Mouse (Mus musculus): ENCODE measurements around the gene Wnt6. TPM values are rescaled to one million over a fixed set of nuclear protein-coding genes. Genes with fewer than 3 reads are reported as not detected.

Wnt6 gene
- total RNA-seq (2014; fragmentation: Nextera tagmentation) (not detected in 2 replicates), total RNA-seq (2017) (0.21 and 1.2 TPM in 2 replicates)

DNA sequence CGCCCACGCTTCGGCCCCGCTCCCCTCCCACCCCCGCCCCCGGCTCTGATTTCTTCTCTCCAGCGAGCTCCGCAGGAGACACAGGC is at the start of gene Wnt6:
Gene Wnt6 (plus strand): TSS at position 48 of the 86 bp plus-strand sequence.
- ATAC-seq (replicated peaks; ENCODE audit: poor library complexity, severe bottlenecking) = no peak

DNA sequence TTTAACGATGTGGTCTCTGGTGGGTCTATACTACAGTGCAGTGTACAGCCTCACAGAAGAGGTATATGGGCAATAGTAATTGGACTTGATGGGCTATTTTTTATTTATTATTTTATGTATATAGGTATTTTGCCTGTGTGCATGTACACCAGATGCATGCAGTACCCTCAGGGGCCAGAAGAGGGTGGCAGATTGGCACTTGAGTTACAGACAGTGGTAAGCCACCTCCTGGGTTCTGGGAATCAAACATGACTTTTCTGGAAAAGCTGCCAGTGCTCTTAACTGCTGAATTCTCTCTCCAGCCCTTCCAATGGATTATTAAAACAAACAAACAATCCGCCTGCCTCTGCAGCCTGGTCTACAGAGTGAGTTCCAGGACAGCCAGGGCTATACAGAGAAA is 47.9 kb upstream of the Wnt6 start:
- peak; percentile 40 for ATAC-seq (replicated peaks; ENCODE audit: poor library complexity, severe bottlenecking)

DNA sequence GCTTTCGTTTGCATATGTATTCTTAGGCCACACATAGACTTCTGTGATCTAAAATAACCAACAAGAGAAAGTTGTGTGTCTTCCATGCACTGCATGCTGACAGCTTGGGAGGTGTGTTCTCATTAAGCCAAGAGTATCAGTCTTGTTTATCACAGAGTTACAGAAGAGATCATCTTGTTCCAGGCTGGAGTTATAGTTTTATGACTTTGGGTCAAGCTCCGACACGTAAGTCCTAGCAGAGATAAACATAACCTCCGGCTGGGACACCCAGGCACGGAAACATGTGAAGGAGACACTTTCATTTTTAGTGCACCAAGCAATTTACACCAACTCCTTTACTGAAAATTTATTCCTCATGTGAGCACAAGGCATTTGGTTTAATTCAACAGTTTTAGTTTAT is 45.6 kb upstream of the Wnt6 start:
- no peak for ATAC-seq (replicated peaks; ENCODE audit: poor library complexity, severe bottlenecking)

DNA sequence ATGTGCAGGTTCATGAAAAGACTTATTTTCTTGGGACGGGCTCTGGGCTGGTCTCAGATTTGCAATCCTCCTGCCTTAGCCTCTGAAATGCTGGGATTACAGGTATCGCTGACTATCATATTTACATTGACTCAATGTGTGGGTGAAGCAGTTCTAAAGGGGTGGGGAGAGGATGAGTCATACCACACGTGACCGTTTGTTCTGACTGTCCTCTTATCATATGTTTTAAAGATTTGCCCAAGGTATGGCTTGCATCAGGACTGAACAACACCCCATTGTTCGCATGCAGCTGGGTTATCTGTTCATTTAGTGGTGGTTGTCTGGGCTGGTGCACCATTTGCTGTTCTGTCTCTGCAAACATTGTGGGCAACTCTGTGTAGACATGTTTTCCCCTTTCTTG is 45.0 kb upstream of the Wnt6 start:
- no peak for ATAC-seq (replicated peaks; ENCODE audit: poor library complexity, severe bottlenecking)

DNA sequence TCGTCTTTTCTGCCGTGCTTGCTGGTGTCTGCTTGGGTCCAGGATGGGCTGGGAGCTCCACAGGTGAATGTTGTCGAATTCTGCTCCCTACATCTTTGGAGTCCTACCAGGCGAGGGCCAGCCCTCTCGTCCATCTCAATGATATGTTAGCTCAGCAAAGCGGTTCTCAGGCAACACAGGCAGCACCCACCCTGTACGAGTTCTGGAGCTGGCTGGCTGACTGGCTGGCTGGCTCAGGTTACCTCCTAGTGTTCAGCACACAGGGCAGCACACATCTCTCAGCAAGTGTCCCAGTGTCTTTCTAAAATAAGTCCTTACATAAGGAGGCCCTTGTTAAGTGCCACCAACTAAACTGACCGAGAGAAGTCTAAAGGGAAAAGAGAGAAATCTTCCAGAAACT is 43.2 kb upstream of the Wnt6 start:
- no peak for ATAC-seq (replicated peaks; ENCODE audit: poor library complexity, severe bottlenecking)

DNA sequence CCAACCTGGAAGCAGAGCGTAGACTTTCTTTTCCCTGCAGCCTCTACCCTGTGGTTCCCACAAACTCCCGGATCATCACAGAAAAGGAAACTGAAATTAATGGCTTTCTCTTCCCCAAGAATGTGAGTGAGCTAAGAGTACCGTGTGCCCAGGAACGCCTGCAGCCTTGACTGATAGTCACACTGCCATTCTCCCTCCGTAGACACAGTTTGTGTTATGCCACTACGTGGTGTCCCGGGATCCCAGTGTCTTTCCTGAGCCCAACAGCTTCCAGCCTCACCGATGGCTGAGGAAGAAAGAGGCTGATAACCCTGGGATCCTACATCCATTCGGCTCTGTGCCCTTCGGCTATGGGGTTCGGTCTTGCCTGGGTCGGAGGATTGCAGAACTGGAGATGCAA is 34.7 kb upstream of the Wnt6 start:
- no peak for ATAC-seq (replicated peaks; ENCODE audit: poor library complexity, severe bottlenecking)

DNA sequence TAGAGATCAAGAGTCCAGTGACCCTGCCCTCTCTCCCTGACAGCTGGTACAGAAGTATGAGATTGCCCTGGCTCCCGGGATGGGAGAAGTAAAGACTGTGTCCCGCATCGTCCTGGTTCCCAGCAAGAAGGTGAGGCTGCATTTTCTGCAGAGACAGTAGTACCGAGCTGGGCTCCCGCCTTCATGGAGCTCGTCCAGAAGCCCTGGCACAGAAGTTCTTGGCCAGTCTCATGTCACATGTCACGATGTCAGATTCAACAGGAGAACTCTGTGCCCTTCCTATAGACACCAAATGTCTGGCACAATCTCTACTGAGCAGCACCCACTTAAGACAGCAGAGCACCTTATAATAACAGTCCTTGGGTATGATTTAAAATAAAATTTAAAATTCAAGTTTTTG is 34.2 kb upstream of the Wnt6 start:
- ATAC-seq (replicated peaks; ENCODE audit: poor library complexity, severe bottlenecking) = no peak

DNA sequence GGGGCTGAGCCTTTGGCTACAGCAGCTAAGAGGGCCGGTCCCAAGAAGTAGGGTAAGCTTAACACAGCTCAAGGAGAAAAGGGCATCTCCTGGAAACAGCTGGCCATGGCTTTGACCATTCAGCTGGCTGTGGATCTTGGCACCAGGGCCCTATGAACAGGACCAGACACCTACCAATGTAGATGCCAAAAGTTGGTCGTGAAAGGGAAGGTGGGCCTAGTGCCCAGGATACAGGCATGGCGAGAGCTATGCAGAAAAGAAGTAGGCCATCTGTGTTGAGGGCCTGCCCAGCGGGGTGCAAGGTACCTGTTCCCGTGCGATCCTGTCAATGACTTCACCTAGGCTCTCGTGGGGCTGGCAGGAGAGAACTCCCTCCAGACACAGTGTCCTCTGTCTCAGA is 30.8 kb upstream of the Wnt6 start:
- no peak for ATAC-seq (replicated peaks; ENCODE audit: poor library complexity, severe bottlenecking)

DNA sequence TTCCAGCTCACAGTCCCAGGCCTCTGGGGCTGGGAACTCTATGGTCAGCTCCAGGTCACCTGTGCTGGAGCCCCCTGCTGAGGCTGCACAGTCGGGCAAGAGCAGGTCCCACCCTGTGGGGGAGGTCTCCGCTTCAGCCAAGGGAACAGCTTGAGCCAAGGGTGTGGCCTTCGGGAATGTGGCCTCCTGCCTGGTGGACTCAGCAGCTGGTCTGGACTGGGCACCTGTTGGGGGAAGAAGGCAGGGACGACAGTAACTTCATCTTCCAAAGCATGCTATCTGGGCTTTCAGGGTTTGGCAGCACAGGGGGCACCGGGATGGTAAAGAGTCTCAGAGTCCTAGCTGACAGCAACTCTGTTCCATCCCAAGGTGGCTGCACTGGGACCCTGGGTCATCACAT is 24.4 kb upstream of the Wnt6 start:
- ATAC-seq (replicated peaks; ENCODE audit: poor library complexity, severe bottlenecking) = no peak

DNA sequence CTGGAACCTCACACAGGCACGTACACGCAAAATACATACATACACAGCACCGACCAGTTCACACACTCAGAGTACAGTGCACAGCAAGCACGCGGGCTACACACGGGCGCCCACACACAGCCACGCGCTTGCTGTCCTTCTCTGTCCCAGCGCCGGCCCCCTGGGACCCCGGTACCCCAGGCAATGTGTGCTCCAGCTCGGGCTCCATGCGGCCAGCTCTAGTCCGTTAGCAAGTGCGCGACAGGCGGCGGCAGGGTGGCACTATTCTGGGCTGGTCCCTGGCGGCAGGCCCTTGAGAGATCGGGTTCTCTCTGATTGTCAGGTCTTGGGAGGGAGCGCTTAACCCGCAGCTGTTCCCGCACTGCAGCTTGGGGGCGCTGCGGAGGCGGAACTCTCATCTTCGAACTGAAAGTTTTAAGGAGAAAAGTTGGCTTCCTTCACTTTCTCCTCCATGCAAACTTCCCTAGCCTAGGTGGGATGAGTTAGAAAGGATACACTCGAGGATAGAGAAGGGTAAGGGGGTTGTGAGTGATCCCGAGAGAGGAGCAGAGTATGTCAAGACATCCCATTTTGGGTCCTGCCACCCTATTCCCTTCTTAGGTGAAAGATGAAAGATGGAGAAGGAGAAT is 22.9 kb upstream of the Wnt6 start, which contains the start of gene Prkag3:
Gene Prkag3 (minus strand): TSS at position 579 of the 629 bp plus-strand sequence.
- peak; percentile 83 for ATAC-seq (replicated peaks; ENCODE audit: poor library complexity, severe bottlenecking)

DNA sequence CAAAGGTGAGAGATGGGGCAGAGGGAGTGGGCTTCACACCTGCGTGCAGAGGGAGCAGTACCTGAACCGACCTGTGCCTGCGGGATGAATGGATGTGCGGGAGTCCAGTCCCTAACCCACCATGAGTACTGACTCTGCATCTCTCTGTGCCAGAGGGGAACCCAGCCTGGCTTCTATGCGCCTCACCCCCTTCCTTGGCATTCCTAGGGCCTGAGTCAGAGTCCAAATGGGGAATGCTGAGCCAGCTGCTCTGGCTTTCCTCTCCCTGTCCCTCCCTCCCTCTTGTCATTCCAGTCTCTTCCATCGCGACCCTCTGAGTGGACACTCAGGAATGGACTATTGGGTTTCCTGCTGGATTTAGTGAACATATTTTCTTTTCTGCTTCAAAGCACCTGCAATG is 22.4 kb upstream of the Wnt6 start:
- no peak for ATAC-seq (replicated peaks; ENCODE audit: poor library complexity, severe bottlenecking)

DNA sequence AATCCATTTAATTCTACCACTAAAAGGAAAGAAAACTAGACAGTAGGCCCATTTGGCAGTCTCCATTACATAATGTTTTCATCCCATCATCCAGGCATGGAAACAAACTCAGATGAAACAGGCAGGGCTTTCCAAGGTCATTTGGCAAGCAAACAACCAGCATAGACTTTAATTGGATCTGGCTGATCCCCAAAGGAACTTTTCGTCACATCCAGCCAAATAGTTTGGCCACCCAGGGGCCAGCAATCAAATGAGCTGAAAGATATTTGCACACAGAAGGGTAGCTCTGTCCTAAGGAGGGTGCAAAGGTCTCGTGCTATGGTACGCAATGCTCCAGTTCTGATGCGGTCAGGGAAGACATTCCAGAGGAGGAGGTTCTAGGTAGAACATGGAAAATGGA is 21.0 kb upstream of the Wnt6 start:
- no peak for ATAC-seq (replicated peaks; ENCODE audit: poor library complexity, severe bottlenecking)

DNA sequence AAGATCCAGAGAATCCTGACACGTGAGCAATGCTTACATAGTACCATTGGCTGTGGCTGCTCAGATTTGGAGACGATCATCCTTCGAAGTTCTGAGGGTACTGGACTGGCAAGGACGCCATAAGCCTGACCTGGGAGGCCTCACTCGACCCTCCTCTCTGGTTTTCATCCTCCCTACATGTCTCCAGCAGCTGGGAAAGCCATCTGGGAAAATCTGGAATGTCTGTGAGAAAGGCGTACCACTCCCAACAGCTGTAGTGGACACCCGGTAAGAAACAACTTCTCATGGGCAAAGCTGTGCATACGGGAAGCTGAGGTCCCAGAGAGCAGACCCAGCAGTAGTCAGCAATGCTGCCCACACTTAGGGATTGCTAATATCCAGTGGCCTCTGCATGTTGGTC is 19.5 kb upstream of the Wnt6 start:
- no peak for ATAC-seq (replicated peaks; ENCODE audit: poor library complexity, severe bottlenecking)

DNA sequence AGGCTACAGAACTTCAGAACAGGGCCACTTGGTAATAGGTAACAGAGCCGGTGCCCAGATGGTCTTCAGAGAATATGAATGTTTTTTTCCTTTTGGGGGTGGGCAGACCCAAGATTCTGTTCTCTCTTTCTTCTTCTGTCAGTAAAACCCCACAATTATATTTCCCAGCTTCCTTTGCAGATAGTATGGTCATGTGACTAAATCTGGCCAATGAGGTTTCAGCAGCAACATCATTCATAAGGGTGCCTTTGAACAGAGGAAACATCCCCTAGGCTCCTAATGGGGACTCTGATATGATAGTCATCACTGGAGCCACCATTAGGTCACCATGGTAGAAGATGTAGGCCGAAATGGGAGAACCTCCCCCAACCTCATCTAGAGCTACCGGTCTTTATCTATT is 18.9 kb upstream of the Wnt6 start:
- no peak for ATAC-seq (replicated peaks; ENCODE audit: poor library complexity, severe bottlenecking)

DNA sequence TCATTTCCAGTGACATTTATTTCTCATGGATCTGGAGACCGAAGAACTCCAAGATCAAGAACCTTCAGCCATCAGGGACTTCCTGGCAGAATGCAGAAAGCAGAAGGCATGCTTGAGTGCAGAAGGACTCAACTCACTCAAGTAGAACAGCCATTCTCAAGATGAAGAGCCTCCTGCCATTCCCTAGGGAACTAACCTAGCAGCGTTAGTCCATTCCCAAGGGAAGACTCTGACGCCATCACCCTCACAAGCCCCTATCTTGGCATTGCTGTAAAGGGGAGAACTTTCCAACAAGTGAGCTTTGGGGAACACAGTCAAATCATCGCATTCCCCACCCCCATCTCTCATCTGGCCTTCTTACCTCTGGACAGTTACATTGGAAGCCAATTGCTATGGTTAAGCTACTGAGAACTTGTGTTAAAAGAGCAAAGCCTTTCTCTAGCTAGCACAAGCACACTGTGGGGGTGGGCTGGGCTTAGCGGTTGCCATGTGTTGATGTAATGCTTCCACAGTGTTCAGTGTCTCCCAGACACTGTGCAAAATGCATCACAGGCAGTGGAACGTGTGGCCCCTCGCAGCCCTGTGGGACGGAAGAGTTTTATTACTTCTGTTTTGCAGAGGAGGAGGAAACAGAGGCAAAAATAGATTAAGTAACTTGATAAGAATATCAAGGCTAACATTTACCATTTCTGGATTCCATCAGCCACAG is 18.3 kb upstream of the Wnt6 start:
- ATAC-seq (replicated peaks; ENCODE audit: poor library complexity, severe bottlenecking) = no peak

DNA sequence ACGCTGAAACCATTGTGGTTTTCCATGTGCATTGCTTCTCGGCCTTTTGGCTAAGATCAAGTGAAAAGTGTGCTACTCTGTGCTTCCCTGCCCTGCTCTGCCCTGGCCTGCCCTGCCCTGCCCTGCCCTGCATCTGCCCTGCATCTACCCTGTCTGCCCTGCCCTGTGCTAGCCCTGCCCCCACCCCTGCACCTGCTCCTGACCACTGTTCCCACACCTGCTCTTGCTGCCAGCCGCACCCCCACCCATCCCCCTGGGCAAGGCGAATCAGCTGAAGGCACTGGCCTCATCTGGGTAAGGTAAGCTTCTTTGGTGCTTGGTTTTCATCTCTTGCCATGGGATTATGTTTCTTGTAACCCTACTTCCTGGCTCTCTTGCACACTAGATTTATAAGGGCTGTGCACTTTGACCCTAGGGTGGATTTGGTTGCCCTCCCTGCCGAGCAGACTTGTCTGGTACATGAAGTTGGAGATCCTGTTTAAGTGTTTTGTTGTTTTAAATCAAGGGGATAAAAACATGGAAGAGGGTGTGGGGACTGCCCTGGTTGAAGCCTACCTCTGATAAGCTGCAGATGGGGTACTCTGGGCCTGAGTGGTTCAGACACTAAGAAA is 17.4 kb upstream of the Wnt6 start:
- ATAC-seq (replicated peaks; ENCODE audit: poor library complexity, severe bottlenecking) = no peak

DNA sequence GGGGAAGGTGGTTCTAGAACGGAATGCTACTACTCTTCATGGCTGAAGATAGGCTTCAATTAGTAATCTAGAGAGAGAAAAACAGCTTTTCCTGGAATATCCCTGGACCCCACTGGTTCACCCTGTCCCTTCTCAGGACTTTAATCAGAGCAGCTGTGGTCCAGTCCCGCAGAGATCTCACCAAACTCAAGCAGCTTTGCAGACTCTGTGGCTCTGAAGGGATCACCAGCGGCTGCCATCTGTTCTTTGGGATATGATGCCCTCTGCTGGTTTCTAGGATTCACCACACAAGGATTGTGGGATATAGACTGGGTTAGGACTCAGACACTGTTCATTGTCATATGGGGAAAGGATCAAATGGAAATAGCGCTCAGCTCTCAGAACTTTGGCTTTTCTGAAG is 11.9 kb upstream of the Wnt6 start:
- peak; percentile 40; the same call in 1 of the 2 replicates for ATAC-seq (replicated peaks; ENCODE audit: poor library complexity, severe bottlenecking)

DNA sequence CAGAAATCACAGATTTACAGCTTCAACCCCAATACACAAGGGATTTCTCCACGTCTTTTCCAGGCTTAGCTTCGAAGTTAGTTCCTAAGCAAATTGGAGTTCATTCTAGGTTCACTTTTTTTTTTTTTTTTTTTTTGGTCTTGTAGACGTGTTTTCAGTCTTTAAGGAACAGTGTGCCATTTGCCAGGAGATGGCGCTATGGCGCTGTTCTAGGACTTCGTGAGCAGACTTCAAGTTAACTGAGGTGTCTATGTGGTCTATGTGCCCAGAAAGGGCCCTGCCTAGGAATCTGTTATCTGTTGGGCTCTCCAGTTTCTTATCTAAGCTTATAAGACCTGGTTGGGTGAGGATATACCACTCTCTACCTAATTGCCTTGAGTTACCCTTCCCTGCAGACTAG is 8.6 kb upstream of the Wnt6 start:
- ATAC-seq (replicated peaks; ENCODE audit: poor library complexity, severe bottlenecking) = peak; percentile 86

DNA sequence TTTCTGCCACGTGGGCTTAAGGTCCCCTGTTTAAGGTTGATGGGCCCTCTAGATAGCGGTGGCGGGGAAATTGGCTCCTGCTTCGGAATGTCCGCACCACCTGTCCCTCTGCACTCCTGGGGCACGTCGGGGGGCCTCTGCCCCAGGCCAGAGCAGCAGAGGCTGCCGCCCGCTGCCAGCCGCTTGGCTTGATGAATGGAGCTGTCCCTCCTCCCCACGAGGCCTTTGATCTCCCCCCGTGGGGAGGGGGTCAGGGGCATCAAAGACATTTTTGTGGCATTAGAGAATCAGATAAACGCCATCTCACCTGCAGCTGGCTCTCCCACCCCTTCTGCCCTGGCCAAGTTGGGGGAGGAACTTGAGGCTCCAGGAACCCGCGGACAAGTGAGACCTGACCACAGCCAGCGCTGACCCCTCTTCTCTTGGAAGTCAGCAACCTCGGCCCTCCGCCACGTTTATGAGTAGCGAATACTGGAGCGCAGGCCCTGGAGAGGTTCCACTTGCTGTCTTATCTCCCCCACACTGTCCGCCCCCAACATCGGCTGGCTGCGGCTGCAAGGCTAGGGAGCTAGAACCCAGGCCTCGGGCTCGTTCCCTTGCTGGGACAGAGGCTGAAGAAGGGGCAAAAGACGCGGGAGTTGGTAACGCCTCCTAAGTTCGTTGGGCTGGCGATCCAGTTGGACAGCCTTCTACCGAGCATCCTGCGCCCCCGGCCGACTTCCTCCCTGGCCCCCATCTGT is 795 bp upstream of the Wnt6 start:
- ATAC-seq (replicated peaks; ENCODE audit: poor library complexity, severe bottlenecking) = no peak

DNA sequence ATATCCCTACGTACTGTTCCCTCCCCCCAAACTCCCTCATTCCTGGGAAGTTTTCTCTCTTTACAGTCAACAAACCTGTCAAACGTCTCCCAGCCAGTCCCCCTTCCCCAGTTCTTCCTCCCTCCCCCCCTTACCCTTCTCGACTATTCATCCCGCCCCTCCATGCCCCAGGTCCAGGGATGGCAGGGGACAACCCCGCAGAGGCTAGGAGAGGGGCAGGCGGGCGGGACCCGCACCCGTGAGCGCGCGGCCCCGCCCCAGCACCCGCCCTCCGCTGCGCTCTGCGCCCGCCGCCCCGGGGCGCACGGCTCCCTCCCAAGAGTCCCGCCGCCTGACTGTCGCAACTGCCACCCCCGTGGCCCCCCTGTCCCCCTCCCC is 236 bp upstream of the Wnt6 start:
- no peak for ATAC-seq (replicated peaks; ENCODE audit: poor library complexity, severe bottlenecking)

DNA sequence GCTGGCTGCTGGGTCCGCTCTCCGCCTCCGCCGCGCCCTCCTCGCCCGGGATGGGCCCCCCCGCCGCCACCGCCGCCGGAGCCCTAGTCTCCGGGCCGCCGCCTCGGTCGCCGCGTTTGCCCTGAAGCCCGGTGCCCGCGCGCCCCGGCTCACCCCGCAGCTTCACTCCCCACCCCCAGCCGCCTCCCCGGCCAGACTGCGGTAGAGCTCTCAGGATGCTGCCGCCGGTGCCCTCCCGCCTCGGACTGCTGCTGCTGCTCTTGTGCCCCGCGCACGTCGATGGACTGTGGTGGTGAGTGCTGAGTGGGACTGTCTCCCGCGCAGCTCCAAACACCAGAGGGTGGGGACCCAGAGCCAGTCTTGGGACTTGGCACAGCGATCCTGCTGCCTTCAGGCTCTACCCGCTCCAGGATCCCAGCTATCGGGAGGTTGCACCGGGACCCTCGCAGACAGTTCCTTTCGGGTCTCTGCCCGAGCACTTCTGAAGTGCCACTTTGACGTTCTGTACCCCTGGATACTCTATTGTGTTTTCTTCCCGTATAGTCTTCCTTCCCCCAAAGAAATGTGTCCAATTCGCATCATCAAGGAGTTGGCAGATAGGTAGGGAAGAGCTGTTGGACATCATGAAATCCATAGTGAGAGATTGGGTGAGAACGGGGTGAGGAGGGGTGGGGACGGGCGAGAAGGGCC is 384 bp downstream of the Wnt6 start:
- no peak for ATAC-seq (replicated peaks; ENCODE audit: poor library complexity, severe bottlenecking)

Measured in granulocyte monocyte progenitor cell, adult 5-6 weeks (primary cell).